Mouse (Mus musculus) heart, postnatal 10 days (tissue): Measurements from ENCODE around the gene Sparcl1. TPM values are rescaled to one million over a fixed set of nuclear protein-coding genes. Genes with fewer than 3 reads are reported as not detected.
A peak's percentile ranks its signal among the peaks of the same experiment; 100 is the strongest.

Experiments used
- DNase-seq, 2 experiments: peaks; one replicate each; pipeline ENCODE4 v3.0.0; 2021
- intact Hi-C: fragments of 180-260 bp; cut with DNase I; formaldehyde crosslinking; loops from one replicate; pipeline ENCODE4 v1.15.1; 2025
- total RNA-seq, 2 experiments: library from RNA; stranded (reverse); gene quantifications; 2 replicates each; pipeline ENCODE4 v1.2.3; 2021

The Sparcl1 gene
- total RNA-seq, result 100 to 1,000 TPM; 372 to 394 TPM

GRCm38 (mm10) chr5:104113491-104114172 lies at the start of gene Sparcl1:
Gene Sparcl1 (minus strand): TSS chr5:104113733.
- intact Hi-C loops, result loop anchor here (2.0 kb wide), 1 partner anchor 15 kb away; no protein-coding TSS in a partner anchor
- DNase-seq, result peak; percentile 70 to 74

GRCm38 (mm10) chr5:104161390-104161789 lies 47.9 kb upstream of the Sparcl1 start:
- intact Hi-C loops, result no loop called here
- peak; percentile 51 to 53 for DNase-seq

- no peak for DNase-seq
- intact Hi-C loops, result no loop called here
These were observed 47.0 kb upstream of the Sparcl1 start for GRCm38 (mm10) chr5:104160581-104160980.

GRCm38 (mm10) chr5:104158332-104159052 lies 45.0 kb upstream of the Sparcl1 start:
- intact Hi-C loops, result no loop called here
- peak in 1 of 2 experiments; percentile 17 for DNase-seq

- intact Hi-C loops, result no loop called here
- DNase-seq, result no peak
These were observed 44.2 kb upstream of the Sparcl1 start for GRCm38 (mm10) chr5:104157701-104158100.

- intact Hi-C loops, result no loop called here
- no peak for DNase-seq
These were observed 36.7 kb upstream of the Sparcl1 start for GRCm38 (mm10) chr5:104150196-104150595.

GRCm38 (mm10) chr5:104149349-104149748 lies 35.8 kb upstream of the Sparcl1 start:
- intact Hi-C loops, result no loop called here
- peak in 1 of 2 experiments; percentile 14 for DNase-seq

GRCm38 (mm10) chr5:104144057-104144456 lies 30.5 kb upstream of the Sparcl1 start:
- no peak for DNase-seq
- intact Hi-C loops, result no loop called here

GRCm38 (mm10) chr5:104141067-104141466 lies 27.5 kb upstream of the Sparcl1 start:
- intact Hi-C loops, result no loop called here
- DNase-seq, result peak in 1 of 2 experiments; percentile 8

- intact Hi-C loops, result no loop called here
- no peak for DNase-seq
These were observed 24.5 kb upstream of the Sparcl1 start for GRCm38 (mm10) chr5:104137920-104138541.

- no peak for DNase-seq
- intact Hi-C loops, result loop anchor here (2.0 kb wide), 1 partner anchor 199 kb away; no protein-coding TSS in a partner anchor
These were observed 20.2 kb upstream of the Sparcl1 start for GRCm38 (mm10) chr5:104133752-104134151.

GRCm38 (mm10) chr5:104131544-104131943 lies 18.0 kb upstream of the Sparcl1 start:
- DNase-seq, result peak in 1 of 2 experiments; percentile 48
- intact Hi-C loops, result loop anchor here (2.0 kb wide), 1 partner anchor 87 kb away; no protein-coding TSS in a partner anchor

GRCm38 (mm10) chr5:104130891-104131290 lies 17.4 kb upstream of the Sparcl1 start:
- intact Hi-C loops, result loop anchor here (2.0 kb wide), 1 partner anchor 88 kb away; no protein-coding TSS in a partner anchor

GRCm38 (mm10) chr5:104128281-104129031 lies 14.9 kb upstream of the Sparcl1 start:
- intact Hi-C loops, result loop anchor here (2.0 kb wide), 1 partner anchor 14 kb away; no protein-coding TSS in a partner anchor
- peak; percentile 65 to 69 for DNase-seq

More at GRCm38 (mm10) chr5:104130891-104131290, 17.4 kb upstream of the Sparcl1 start:
- no peak for DNase-seq

GRCm38 (mm10) chr5:104127351-104127750 lies 13.8 kb upstream of the Sparcl1 start:
- intact Hi-C loops, result no loop called here

GRCm38 (mm10) chr5:104126561-104127320 lies 13.2 kb upstream of the Sparcl1 start:
- intact Hi-C loops, result no loop called here
- peak; percentile 53 to 55 for DNase-seq

More at GRCm38 (mm10) chr5:104127351-104127750, 13.8 kb upstream of the Sparcl1 start:
- DNase-seq, result no peak

- DNase-seq, result no peak
- intact Hi-C loops, result no loop called here
These were observed 10.6 kb upstream of the Sparcl1 start for GRCm38 (mm10) chr5:104124016-104124658.

GRCm38 (mm10) chr5:104115890-104116289 lies 2.4 kb upstream of the Sparcl1 start:
- intact Hi-C loops, result loop anchor here (2.0 kb wide), 1 partner anchor 13 kb away; no protein-coding TSS in a partner anchor

GRCm38 (mm10) chr5:104115118-104115517 lies 1.6 kb upstream of the Sparcl1 start:
- DNase-seq, result peak; percentile 89 to 90
- intact Hi-C loops, result loop anchor here (2.0 kb wide), 1 partner anchor 14 kb away; no protein-coding TSS in a partner anchor

More at GRCm38 (mm10) chr5:104115890-104116289, 2.4 kb upstream of the Sparcl1 start:
- DNase-seq, result peak; percentile 73 to 76
